Mouse (Mus musculus): ENCODE data around the gene Selenom.

Selenom gene

DNA sequence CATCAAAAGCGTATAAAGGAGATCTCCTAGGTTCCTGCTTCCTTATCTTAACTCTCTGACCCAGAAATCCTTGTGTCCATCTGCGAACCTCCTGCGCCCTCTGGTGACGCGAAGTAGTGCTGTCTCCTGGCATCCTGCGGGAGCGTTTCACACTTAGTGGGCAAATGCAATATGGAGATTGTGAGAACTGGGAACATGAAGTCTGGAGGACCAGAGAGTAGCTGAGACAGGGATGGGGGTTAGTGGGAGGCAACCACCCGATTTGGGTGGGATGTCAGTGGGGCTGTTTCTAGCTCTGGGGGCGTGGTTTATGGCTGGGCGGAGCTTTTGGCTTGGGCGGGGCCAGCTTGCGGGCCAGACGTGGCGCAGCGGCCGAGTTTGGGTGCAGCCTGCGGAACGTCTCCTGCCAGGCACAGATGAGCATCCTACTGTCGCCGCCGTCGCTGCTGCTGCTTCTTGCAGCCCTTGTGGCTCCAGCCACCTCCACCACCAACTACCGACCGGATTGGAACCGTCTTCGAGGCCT lies at the start of gene Selenom:
Gene Selenom (plus strand): TSS at position 156 of the 526 bp plus-strand sequence.
- DNase-seq (ENCODE audit: low read depth), result peak; percentile 95

- DNase-seq (ENCODE audit: low read depth), result no peak
Observed at GRCm38 (mm10) chr11:3471448-3471850, 43.0 kb upstream of the Selenom start.

GRCm38 (mm10) chr11:3472484-3472883 lies 42.0 kb upstream of the Selenom start:
- DNase-seq (ENCODE audit: low read depth), result peak; percentile 89

- peak; percentile 90 for DNase-seq (ENCODE audit: low read depth)
Observed at GRCm38 (mm10) chr11:3474480-3475115, 39.9 kb upstream of the Selenom start.

GRCm38 (mm10) chr11:3475489-3475888 lies 39.0 kb upstream of the Selenom start:
- no peak for DNase-seq (ENCODE audit: low read depth)

- no peak for DNase-seq (ENCODE audit: low read depth)
Observed at GRCm38 (mm10) chr11:3483980-3484642, 30.4 kb upstream of the Selenom start.

GRCm38 (mm10) chr11:3486349-3486748 lies 28.1 kb upstream of the Selenom start:
- peak; percentile 49 for DNase-seq (ENCODE audit: low read depth)

GRCm38 (mm10) chr11:3487952-3488570 lies 26.4 kb upstream of the Selenom start, which contains the start of gene Pla2g3:
Gene Pla2g3 (plus strand): TSS chr11:3488284.
- DNase-seq (ENCODE audit: low read depth), result no peak

DNA sequence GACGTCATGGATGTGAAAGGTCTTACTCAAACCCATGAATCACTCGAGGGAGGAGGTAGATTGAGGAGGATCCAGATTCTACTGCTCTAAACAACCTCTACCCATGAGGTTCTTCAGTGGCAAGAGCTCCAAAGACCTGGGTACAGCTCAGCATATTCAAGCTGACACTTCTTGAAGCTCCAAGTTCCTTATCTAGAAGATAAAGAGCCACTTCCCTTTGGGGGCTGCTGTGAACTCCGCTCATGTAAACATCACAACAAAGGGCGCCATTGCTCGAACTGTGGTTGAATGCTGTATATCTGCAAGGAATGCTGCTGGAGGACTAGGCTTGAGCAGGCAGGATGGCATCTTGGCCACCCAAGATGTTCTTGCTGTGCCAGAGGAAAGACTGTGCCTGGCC lies 25.4 kb upstream of the Selenom start:
- peak; percentile 31 for DNase-seq (ENCODE audit: low read depth)

DNA sequence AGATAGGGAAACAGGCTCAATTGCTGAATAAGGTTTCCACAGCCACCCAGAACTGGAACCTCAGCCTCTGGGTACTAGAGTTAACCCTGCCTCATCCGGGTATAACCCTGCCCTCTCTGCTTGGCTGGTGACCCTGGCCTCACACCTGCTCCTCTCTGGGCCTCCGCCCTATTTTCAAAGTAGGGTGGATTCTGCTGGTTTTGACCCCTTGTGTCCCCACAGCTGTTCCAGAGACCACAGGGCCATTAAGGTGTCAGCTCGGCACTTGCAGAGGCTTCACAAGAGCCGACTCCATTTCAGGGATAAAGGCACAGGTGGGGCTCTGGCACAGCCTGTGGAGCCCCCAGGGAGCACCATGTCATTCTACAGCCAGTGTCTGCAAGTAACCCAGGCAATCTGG lies 21.7 kb upstream of the Selenom start:
- no peak for DNase-seq (ENCODE audit: low read depth)

DNA sequence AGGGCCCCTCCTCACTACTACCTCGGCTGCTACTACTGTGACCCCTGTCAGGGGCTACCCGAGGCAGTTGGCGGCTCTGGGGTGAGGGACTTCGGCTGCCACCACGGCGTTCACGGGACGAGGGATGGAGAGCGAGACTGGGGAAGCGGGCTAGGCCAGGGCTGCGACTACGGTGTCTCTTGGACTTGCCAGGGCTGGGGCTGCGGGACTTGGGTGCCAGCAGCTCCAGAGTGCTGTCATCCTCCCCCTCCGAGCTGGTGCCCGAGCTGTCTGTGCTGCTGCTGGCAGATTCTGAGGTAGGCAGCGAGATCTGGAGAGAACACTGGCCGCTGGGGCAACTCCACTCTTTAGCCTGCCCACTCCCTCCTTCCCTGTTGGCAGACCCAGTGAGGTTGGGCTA lies 19.6 kb upstream of the Selenom start:
- no peak for DNase-seq (ENCODE audit: low read depth)

- DNase-seq (ENCODE audit: low read depth), result no peak
Observed at GRCm38 (mm10) chr11:3495496-3495895, 19.0 kb upstream of the Selenom start.

- no peak for DNase-seq (ENCODE audit: low read depth)
Observed at GRCm38 (mm10) chr11:3496756-3497155, 17.7 kb upstream of the Selenom start.

- DNase-seq (ENCODE audit: low read depth), result no peak
Observed at GRCm38 (mm10) chr11:3497296-3497695, 17.2 kb upstream of the Selenom start.

- DNase-seq (ENCODE audit: low read depth), result no peak
Observed at GRCm38 (mm10) chr11:3502057-3502456, 12.4 kb upstream of the Selenom start.

DNA sequence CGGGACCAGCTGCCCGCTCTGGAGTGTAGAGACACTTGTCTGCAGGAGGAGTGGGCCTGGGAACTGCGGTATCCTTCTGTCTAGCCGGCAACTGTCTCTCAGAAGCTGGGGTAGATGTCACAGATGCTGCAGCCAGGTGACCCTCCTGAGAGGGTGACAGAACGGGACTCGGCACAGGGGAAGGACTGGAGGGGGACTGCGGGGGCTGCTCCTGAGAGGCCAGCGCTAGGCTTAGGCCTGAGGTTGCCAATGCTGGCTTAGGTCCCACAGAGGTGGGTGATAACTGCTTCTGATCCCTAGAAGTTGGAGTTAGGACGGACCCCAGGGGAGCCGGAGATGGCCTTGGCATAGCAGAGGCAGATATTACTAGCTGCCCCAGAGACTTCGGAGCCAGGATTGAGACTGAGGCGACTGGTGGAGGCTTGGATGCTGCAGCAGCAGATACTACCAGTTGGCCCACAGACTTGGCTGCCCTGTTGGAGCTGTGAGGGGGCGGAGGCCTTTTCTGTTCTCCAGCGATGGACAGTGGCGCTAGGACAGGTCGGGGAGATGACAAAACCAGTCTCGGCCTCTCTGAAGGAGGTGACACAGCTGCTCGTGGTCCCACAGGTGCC lies 11.9 kb upstream of the Selenom start:
- no peak for DNase-seq (ENCODE audit: low read depth)

- no peak for DNase-seq (ENCODE audit: low read depth)
Observed at GRCm38 (mm10) chr11:3503755-3504693, 10.5 kb upstream of the Selenom start.

DNA sequence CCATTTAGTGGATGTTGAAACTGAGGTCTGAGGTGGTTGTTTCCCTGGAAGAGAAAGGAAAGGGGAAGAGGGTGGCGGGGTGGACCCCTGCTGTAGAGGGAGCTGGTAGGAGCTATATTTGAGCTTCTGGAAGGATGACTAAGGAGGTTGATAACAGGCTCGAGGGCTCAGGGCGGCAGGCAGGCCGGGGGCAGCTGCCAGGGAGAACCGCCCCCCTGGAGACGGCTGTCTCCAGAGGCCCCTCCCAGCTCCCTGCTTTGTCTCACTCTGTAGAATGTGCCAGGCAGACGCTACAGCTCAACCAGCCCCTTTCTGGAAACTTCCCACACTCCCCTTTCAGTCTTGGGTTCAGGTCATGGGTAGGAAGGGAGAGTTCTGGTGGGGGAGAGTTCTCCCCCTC lies 6.3 kb upstream of the Selenom start:
- peak; percentile 36 for DNase-seq (ENCODE audit: low read depth)

DNA sequence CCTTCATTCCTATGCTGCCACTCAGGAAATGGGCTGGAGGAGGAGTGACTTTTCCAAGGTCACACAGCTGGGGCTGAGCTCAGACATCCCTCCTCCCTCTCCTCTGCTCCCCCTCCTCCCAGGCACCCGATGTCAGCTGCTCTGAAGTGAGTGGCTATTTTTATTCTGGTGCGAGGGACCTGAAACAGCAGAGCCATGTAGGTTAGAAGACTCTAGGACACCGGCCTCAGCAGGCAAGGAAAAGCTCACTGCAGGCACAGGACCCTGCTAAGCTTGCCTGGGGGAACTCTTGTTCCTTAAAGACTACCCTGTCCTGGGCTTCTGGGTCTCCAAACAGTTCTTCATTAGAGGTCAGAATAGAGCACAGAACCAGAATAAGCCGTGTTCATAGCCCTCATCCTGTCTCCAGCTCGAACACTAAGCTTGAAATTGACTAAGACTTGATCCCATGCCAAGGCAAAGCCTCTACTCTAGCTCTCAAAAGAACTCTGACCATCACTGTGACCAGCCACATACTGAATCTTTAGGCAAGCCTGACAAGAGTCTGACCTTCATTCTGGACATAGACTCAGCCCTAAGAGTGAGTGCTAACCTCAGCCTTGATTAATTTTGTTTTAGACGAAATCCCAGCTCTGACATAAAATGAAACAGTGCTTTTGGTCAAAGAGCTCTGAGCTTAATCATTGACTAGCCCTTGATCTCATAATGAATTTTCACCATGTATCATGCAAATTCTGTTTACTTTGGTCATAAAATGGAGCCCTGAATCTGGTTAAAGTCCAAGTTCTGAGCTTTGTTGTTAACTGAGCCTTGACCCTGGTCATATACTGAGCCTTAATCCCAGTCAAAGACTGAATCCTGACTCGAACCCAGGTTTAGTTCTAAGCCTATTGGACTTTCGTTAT lies 5.1 kb upstream of the Selenom start:
- DNase-seq (ENCODE audit: low read depth), result no peak

- DNase-seq (ENCODE audit: low read depth), result peak; percentile 78
Observed at GRCm38 (mm10) chr11:3510321-3510720, 4.2 kb upstream of the Selenom start.
